Mouse (Mus musculus) heart, adult 18-20 months (tissue): Measurements from ENCODE around the gene Crip2. TPM values are rescaled to one million over a fixed set of nuclear protein-coding genes. Genes with fewer than 3 reads are reported as not detected.

Source experiments
- DNase-seq, 2 experiments: peaks; one replicate each; pipeline ENCODE4 v3.0.0; 2021 to 2022; ENCODE audit warnings: mixed read lengths in 1 of 2
- total RNA-seq, 2 experiments: library from RNA; stranded (reverse); gene quantifications; 2 replicates each; pipeline ENCODE4 v1.2.3; 2021

The Crip2 gene
- total RNA-seq, 2 experiments from 2014 or later: 1,463 to 1,557 TPM

DNA sequence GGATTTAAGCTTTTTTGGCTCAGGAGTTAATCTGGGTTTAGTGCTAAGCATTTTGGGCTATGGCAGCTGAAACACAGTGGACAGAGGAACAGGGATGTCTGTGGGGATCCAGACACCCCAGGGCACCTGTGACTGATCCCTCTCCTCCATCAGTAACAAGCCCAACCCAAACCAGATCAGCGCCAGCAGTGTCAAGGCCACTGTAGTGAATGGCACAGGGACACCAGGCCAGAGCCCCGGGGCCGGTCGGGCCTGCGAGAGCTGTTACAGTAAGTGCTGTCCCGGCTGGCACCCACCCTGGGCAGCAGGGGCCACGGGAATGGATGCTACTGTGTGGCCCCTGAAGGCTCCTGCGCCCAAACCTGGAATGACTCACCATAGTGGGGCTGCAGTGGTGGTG is 9.3 kb upstream of the Crip2 start:
- no peak for DNase-seq

DNA sequence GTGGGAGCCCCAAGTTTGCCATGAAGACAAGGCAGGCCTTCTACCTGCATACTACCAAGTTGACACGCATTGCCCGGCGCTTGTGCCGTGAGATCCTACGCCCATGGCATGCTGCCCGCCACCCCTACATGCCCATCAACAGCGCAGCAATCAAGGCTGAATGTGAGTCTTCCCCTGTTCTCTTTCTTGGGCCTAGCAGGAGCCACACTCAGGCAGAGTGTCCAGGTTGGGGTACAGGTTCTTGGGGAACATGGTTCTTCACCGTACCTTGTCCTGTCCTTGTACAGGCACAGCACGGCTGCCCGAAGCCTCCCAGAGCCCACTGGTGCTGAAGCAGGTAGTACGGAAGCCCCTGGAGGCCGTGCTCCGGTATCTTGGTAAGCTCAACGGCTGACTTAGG is 8.4 kb upstream of the Crip2 start:
- DNase-seq: no peak

DNA sequence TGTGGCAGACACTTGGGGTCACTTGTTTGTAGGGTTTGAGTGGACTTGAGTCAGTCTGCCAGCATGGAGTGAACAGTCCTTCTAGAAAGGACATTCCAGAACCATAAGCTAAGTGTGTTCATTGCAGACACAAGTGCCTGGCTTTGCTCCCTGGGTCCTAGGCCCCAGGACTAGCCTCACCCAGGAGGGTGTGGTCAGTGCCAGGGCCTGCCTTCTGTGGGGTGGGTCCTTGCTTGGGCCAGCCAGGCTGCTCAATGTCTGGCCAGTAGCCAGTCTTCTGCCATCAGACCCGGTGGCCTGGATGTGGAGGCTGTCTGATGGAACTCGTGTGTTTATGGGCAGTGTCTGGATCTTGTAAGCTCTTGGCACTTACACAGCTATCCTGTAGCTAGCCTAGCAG is 7.5 kb upstream of the Crip2 start:
- peak; percentile 87 to 95 for DNase-seq

DNA sequence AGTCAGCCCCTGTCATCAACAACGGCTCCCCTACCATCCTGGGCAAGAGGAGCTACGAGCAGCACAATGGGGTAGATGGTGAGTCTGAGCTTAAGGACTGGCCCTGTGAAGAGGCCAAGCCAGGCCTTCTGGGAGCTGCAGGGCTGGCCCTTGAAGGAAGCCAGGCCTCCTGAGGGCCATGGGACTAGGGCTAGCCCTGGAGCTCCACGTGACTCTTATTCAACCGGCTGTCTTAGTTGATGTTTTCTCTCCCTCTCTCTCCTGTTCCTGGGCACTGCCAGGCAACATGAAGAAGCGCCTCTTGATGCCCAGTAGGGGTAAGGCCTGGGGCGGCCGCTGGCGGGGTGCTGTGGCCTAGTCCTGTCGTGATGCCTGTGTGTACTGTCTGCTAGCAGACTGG is 6.8 kb upstream of the Crip2 start:
- DNase-seq: peak in 1 of 2 experiments; percentile 47

DNA sequence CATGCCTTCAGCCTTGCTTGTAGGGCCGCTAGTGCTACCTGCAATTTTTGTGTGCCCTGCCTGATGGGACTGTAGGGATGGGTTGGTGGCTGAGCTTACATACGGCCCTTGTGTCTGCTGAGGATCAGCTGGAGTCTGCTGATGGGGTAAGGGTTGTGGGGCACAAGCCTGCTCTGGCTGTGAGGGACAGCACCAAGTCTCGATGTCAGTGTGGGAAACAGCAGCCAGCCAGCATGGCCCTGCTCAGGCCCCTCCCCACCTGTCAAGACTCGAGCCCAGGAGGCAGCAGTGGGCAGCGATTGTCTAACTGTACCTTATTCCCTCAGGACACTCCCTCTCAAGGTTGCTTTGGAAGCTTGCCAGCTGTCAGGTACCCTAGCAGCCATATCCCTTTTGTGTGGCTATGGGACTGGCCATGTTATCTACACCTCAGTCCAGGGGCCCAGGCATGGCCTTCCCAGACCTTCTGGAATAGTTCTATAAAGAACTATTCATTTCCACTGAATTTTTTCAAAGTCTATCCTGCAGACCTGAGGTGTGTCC is 6.1 kb upstream of the Crip2 start:
- peak in 1 of 2 experiments; percentile 25 for DNase-seq

DNA sequence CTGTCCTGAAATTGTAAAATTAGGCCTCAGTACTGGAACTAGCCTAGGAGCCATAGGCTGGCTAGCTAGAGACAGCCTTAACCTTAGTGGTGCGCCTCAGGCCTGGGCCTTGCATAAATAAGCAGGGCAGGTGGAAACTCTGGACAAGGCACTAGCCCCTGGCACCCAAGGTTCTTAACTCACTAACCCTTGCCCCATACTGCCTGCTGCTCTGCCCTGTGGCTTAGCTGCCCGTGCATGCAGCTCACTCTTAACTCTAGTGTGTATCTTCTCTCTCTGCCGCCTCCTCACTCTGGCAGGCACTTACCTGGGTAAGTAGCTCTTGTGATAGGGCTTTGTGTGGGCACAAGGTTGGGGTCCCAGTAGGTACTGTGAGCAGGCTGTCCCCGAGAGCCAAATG is 5.5 kb upstream of the Crip2 start:
- DNase-seq: no peak

DNA sequence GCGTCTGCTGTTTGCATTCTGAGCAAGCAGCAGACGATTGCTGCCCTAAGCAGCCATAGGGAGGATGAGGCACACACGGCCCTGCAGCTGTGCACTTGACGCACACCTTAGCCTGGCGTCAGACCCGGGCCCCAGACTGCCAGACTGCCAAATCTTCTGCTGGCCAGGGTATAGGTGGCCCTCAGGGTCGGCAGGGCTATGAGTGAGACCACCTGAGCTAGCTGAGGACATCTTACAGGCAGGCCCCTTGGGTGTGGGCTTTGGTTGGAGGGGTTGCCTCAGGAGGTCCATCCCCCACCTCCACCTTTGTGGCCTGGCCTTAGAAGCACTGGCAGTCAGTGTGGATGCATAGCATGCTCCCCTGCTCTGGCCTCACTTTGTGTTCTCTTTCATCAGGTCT is 4.6 kb upstream of the Crip2 start:
- DNase-seq: no peak

DNA sequence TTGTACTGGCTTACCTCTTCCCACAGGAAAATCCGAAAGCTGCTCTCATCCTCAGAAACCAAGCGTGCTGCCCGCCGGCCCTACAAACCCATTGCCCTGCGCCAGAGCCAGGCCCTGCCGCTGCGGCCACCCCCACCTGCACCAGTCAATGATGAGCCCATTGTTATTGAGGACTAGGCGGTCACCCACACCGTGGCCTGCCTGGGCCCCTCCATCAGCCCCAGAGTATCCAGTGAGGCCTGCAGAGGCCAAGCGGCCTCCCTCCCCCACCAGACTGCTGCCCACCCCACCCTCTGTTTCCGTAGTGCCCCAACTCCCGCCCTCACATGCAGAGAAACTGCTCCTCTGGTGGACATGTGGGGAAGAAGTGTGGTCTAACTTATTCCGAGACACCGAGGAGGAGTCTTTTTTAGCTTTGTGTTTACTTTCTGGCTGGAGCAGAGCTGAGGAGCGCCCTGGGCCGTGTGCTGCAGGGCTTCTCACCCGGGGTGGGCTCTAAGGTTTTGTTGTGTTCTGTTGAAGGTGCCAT is 3.5 kb upstream of the Crip2 start:
- DNase-seq: no peak

DNA sequence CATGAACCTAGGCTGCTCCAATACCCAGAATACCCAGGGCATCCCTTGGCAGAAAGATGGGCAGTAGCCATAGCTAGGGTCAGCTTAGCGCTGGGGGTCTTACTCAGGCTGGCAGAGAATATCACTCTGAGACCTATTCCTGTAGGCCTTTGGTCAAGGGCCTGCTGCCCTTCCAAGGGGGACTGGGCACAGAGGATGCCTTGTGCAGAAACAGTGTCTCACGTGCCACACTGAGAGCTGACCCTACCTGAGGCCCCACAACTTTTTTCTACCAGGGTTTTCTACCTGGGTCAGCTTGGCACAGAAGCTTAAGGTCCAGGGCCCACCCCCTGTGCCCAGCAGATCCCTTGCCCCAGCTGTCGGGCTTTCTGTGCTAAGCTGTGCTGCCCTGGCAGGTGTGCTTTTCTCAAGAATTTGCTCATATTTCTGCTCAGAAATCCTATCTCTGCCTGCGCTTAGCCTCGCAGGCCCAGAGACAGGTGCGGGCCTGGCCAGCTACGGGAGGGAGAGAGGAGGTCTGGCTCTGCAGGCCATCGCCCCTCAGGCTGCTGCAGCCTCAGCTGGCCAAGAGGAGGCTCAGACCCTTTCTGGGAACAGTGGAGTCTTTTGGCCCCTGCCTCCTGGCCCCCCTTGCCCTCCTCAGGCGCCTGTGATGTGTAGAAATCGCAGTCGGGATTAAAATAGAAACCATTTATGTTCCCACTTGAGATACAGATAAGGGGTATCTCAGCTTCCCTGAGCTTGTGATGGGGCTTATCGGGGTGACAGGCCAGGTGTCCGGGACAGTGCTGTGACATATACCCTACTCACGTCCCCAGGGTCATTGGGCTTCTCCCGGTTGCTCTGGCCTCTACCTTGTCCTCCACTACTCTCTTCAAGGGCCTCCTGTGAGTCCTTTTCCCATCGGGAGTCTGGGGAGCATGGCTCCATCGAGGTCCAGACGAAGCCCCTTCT is 2.5 kb upstream of the Crip2 start:
- peak; percentile 69 to 83 for DNase-seq

DNA sequence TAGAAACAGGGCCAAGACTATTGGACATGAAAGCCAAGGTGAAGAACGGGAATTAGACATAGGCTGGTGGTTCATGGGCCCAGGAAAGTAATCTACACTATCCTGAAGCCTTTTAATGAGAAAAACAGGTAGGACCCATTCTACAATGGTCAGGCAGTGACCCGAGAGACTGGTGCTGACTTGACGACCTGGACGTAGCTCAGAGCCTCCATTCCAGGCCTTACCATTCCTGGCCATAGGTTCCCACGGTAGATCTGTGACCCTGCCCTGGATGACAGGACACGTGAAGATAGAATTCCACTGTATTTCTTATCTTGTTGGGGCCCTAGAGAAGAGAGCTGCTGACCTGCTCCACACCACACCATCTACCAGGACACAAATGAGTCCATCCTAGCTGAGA is 1.7 kb upstream of the Crip2 start:
- peak in 1 of 2 experiments; percentile 34 for DNase-seq

DNA sequence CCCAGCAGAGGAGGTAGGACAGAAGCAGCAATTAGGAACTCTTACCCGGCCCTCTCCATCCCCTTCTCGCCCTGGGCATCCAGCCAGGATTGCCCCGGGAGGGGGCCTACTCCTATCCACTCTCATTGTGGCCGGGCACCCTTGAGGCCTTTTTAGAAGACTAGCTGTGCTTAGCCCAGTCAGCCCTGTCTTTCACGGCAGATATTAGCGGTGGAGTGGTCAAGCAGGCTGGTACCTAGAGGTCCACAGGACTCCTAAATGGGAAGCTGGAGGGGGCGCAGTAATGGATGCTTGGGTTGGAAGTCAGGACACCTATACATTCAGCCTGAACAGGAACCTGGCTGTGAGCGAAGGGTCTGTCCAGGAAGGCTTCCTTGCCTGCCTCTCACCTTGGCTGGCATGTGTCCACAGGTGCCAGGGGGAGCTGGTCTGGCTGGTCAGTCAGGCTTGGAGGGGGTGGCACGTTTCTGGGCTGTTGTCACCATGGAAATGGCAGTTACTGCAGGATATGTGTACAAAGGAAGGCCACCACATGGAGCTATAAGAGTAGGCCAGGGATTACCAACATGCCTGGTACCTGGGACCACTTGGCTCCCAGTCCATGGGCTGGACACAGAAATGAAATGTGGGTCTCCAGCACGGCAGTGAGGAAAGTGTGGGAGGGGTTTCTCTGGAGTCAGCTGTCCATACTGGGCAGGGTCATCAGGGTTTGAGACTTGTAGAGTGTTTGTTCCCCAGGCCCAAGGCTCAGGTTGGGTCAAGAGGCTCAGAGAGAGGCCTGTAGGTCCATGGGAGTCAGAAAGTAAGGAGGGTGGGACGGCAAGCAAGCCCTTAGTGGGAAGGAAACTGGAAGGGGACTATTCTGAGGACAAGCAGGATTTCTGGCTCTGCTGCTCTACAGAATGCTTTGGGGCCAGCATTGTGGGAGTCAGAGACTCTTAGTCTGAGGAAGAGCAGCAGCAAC is 853 bp upstream of the Crip2 start:
- DNase-seq: peak; percentile 35 to 53

DNA sequence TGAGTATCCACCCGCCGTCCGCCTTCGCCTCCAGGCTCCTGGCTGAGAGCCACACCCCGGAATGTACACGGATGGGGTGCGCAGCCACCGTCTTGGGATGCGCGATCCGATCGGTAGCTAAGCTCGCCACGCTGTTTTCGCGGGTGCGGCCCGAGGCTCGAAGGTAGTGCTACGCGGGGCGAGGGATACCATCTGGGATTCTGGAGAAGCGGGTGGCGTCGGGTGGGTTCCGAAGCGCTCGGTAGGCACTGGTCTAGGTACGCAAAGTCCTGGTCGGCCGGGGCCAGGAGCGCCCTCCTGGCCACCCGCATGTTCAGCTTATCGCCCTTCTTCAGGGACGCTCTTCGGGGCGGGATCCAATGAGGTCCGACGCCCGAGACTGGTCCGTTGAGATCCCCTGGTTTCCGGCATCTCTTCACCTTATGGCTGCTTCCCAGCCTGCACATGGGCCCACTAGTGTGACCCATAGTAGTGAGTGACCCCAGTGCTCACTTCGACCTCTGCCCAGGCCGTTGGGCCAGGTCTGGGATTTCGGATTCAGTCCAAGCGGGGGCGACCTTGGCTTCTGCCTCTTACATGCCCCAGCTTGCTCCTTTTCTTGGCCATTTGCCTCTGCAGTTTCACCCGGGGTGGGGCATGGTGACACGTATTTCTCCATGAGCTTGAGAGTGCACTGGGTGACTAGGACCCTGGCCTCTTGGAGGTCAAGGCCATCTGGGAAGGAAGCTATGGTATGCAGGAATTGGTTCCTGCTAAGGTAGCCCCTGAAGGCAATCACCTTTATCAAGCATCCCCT is 778 bp downstream of the Crip2 start:
- DNase-seq: peak; percentile 83 to 86

DNA sequence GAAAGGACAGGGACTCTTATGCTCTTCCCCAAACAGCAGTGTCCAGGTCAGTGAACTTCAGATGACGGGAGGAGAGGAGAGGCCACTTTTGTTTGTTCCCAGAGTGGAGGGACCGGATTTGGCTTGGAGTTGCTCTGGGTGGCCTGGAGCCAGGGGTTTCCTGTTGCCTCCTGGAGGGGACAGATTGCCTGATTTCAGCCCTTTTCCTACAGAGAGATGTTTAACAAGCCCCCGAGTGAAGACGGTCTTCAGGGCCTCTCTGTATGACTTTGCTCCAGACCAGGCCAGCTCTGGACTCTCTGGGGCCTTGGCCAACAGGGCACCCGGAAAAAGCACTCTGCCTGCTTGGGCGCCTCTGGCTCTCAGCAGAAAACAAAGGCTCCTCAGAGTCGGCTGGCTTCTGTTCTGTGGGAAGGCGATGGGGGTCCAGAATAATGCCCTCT is 1.5 kb downstream of the Crip2 start:
- peak; percentile 86 to 89 for DNase-seq

DNA sequence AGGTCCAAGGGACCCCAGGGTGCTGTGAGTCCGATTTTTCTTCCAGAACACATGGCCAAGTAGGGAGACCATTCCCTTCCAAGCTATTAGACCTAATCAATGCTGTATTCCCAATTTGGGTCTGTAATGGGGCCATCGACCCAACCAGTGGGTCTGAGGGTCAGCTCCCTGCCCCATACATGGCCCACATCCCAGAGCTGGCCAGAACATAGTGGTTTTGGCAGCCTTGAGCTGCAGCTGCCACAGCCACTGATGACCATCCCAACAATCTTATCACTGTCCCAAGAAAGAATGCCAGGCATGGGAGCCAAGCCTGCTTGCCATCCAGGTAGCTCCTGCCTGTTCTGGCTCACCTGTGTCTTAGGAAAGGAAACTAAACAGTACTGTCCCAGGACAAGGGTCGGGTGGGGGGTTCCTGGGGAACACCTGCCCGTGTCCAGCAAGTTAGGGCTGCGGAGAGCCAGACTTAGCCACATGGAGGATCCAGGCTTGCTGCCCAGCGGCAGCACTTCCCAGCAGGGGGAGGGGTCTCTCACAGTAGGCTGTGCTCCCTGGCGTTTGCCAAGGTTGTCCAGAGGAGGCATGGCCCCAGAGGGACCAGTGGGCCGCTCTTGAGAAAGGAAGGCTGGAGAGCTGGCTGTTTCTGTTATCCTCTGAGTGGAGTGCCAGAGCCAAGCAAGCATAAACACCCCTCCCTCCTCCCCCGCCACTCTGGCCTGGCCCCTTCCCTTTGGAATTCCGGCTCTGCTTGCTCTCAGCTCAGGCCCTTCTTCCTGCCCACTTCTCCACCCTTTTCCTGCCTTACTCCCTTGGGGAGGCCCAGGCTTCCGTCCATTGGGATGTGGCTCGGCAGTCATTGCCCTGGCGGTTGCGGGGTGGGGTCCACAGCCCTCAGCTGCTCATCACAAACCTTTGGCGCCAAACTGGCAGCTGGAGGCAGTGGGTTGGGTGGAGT is 2.3 kb downstream of the Crip2 start:
- DNase-seq: peak; percentile 92 to 97

DNA sequence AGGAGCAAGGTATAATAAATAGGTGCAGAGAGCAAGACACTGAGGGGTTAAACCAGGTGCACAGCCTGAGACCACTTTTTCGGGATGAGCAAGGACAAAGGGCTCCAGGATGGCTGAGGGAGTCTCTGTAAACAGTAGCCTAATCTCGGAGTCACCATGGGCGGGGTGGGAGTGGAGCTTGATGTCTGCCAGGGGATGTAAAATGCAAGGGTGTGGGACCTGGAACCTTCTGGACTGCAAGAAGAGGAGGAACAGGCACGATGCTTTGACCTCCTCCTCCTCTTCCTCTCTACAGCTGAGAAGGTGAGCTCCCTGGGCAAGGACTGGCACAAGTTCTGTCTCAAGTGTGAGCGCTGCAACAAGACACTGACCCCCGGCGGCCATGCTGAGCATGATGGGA is 3.1 kb downstream of the Crip2 start:
- DNase-seq: peak; percentile 76 to 78

DNA sequence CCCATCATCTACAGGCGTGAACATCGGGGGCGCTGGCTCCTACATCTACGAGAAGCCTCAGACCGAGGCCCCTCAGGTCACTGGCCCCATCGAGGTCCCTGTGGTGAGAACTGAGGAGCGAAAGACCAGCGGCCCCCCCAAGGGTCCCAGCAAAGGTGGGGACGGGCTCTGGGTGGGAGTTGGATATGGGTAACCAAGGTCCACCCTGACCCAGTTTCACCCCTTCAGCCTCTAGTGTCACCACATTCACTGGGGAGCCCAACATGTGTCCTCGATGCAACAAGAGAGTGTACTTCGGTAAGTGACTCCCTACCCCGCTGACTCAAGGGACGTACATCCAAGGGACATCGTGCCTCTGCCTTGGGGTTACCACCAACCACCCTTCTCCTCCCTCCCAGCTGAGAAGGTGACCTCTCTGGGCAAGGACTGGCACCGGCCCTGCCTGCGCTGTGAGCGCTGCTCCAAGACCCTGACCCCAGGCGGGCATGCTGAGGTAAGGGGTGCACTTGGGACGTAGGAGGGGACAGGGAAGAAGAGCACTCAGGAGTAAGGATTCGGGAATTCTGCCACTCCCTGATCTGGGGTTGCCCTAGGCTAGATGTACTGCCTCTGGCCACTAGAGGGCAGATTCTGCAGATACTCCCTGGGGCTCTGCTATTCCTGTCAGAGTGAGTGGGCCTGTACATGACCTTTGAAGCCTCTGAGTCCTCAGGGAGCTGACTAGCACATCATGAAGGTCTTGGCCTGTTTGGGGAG is 4.1 kb downstream of the Crip2 start:
- peak; percentile 76 to 77 for DNase-seq

DNA sequence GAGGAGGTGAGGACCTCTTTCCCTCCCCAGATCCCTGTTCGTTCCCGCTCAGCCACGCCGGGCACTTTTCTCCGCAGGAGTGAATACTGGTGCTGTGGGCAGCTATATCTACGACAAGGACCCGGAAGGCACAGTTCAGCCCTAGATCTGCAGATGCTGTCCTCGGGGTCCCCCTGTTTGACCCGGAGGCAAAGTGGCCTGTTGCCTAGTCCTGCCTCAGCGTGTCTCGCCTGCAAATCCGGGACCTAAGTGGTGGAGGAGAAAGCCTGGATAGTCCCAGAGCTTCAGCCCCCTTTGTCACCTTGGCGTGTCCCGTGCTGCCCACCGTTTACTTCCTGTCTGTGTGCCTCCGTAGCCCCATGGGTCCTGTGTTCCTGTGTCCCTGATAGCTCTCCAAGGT is 4.8 kb downstream of the Crip2 start:
- DNase-seq: no peak

DNA sequence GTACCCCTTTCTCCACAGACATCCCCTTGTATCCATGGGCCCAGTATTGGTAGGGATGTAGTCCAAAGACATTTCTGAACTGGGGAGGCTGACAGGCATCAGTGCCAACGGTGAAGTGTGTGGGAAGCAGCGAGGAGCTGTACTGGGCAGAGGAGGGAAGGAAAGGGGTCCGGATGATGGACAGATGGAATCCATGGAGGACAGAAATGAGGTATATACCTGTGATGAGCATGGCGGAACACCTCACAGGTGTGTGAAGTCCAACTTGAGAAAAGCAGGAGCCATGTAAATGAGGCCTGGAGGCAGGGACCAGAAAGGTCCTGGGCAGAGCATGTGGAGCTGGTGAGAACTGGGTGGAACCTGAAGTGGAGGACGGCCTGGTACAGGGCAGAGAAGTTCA is 5.6 kb downstream of the Crip2 start:
- DNase-seq: no peak
